9 mouse cellular contexts compared by ENCODE assay signal in the genomic region with DNA sequence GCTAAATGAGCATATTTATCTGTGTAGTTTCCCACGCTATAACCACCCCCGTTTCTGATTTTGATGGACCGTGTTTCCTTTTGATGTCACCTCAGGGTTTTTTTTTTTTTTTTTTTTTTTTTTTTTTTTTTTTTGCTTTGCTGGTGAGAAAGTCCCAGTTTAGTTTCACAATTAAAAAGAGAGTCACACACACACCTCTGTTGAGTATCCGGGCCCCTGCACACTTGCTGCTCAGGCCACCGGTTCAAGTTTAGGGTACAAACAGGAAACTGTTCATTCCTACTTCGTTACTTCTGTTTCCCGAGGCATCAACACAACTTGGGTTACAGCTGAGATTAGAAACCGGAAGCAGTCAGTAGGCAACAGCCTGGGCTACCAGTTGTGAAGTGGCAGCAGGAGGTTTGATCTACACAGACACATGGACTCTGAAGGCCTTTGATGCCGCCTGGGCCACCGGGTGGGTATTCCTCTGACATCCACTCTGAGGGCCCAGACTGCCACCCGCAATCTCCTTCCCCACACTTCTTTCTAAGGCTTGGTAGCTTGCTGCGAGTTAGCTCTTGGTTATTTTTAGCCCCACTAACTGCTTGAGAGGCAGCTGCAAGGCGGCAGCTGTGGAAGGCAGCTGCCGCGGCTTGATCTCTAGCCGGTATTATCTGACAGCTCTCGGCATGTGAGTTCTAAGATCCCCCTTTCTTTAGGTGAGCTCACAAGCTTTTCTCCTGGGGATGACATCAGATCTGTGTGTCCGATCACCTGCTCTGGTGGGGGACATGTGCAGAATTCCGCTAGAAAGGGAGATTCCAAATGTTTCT. TPM values are rescaled to one million over a fixed set of nuclear protein-coding genes. Genes with fewer than 3 reads are reported as not detected.
DNase-seq lines count a peak whose midpoint lies in the region; ATAC-seq and TF ChIP-seq lines count a peak whose summit lies in the region.
"Had no signal": no experiment of that assay in that cellular context is flagged by ENCODE, and none has a peak within 500 bp of the region (broad histone marks: within the 10 kb centered on the region; RNA-seq: fewer than 3 reads in every experiment).

No protein-coding gene starts in this region.

- no peak overlapping the region for H3K9ac ChIP-seq in hindbrain, embryonic 12.5 days

- peaks cover 32% of the 10 kb centered on the region for H3K27me3 ChIP-seq in hindbrain, embryonic 10.5 days (ENCODE audit: insufficient read depth, poor library complexity, severe bottlenecking)
- no peaks in the 10 kb centered on the region for H3K27me3 ChIP-seq in hindbrain, embryonic 12.5 days
- peaks cover 44% of the 10 kb centered on the region for H3K27me3 ChIP-seq in midbrain, embryonic 10.5 days (ENCODE audit: low read depth, poor library complexity, severe bottlenecking)
- H3K27me3 ChIP-seq in thymus, adult 2 months (ENCODE audit: control insufficient read depth, insufficient read depth, low read length): no peaks in the 10 kb centered on the region

- H3K36me3 ChIP-seq in hindbrain, embryonic 10.5 days: no peaks in the 10 kb centered on the region
- H3K36me3 ChIP-seq in hindbrain, embryonic 12.5 days: no peaks in the 10 kb centered on the region
- no peaks in the 10 kb centered on the region for H3K36me3 ChIP-seq in midbrain, embryonic 10.5 days
- H3K36me3 ChIP-seq in thymus, adult 2 months (ENCODE audit: control insufficient read depth, insufficient read depth, low read length): no peaks in the 10 kb centered on the region

- 52% methylated on average over 19 of the region's 19 CpGs for WGBS in hindbrain, embryonic 10.5 days
- 44% methylated on average over 19 of the region's 19 CpGs for WGBS in hindbrain, embryonic 12.5 days
- 51% methylated on average over 19 of the region's 19 CpGs for WGBS in midbrain, embryonic 10.5 days
- WGBS in thymus, adult 2 months: 3% methylated on average over 19 of the region's 19 CpGs

- no peaks in the 10 kb centered on the region for H3K9me3 ChIP-seq in hindbrain, embryonic 10.5 days
- H3K9me3 ChIP-seq in hindbrain, embryonic 12.5 days (replicated peaks): no peaks in the 10 kb centered on the region
- H3K9me3 ChIP-seq in midbrain, embryonic 10.5 days (replicated peaks): no peaks in the 10 kb centered on the region

- H3K4me1 ChIP-seq in hindbrain, embryonic 10.5 days (replicated peaks): peaks cover 41% of the 10 kb centered on the region
- H3K4me1 ChIP-seq in hindbrain, embryonic 12.5 days: peaks cover 36% of the 10 kb centered on the region
- peaks cover 20% of the 10 kb centered on the region for H3K4me1 ChIP-seq in cortical plate, adult 2 months (ENCODE audit: control insufficient read depth, insufficient read depth, low read length)
- peaks cover 42% of the 10 kb centered on the region for H3K4me1 ChIP-seq in midbrain, embryonic 10.5 days
- H3K4me1 ChIP-seq in thymus, adult 2 months (replicated peaks; ENCODE audit: control insufficient read depth, insufficient read depth, low read length): peaks cover 85% of the 10 kb centered on the region

- H3K27ac ChIP-seq in hindbrain, embryonic 10.5 days: peak overlapping the region; percentile 25; the same call in 1 of the 2 replicates
- no peak overlapping the region for H3K27ac ChIP-seq in hindbrain, embryonic 12.5 days
- peak overlapping the region; percentile 83 for H3K27ac ChIP-seq in cortical plate, adult 2 months (ENCODE audit: insufficient read depth, low read length)
- peak overlapping the region; percentile 71 for H3K27ac ChIP-seq in midbrain, embryonic 10.5 days (replicated peaks)
- peak overlapping the region; percentile 93 for H3K27ac ChIP-seq in thymus, adult 2 months (ENCODE audit: control insufficient read depth, insufficient read depth, low read length)
- H3K27ac ChIP-seq: kidney, postnatal 0 days had no signal

- no peak for TF ChIP-seq CTCF in cortical plate, adult 2 months (IDR thresholded peaks at IDR 0.05; ENCODE audit: extremely low read depth, insufficient read depth, low read length)
- TF ChIP-seq CTCF in thymus, adult 2 months (IDR thresholded peaks at IDR 0.05; ENCODE audit: borderline replicate concordance, control insufficient read depth, extremely low read depth, insufficient read depth, low read length, poor library complexity): no peak

- no peak for ATAC-seq in hindbrain, embryonic 12.5 days (ENCODE audit: low FRiP score)

- 0 out of 2 replicates have a peak, but pooled peaks have one; percentile 14 for TF ChIP-seq POLR2A in cortical plate, adult 2 months (IDR thresholded peaks at IDR 0.05; ENCODE audit: extremely low read depth, insufficient read depth, low read length)
- peak; percentile 47 for TF ChIP-seq POLR2A in thymus, adult 2 months (IDR thresholded peaks at IDR 0.05; ENCODE audit: control insufficient read depth, extremely low read depth, insufficient read depth, low read length, poor library complexity)

- H3K4me2 ChIP-seq in hindbrain, embryonic 12.5 days (replicated peaks): no peak overlapping the region

- no peak overlapping the region for H3K4me3 ChIP-seq in hindbrain, embryonic 10.5 days
- H3K4me3 ChIP-seq in hindbrain, embryonic 12.5 days: no peak overlapping the region
- no peak overlapping the region for H3K4me3 ChIP-seq in cortical plate, adult 2 months (ENCODE audit: insufficient read depth, low read length)
- no peak overlapping the region for H3K4me3 ChIP-seq in midbrain, embryonic 10.5 days
- peak overlapping the region; percentile 9 for H3K4me3 ChIP-seq in thymus, adult 2 months (ENCODE audit: control insufficient read depth, insufficient read depth, low read length)

- intact Hi-C loops in heart, postnatal 10 days (cut with DNase I): no loop called here

- DNase-seq in hindbrain, embryonic 10.5 days (ENCODE audit: low spot score): no peak
- DNase-seq in heart, postnatal 10 days: peak; percentile 39 to 48
- DNase-seq in midbrain, embryonic 10.5 days (ENCODE audit: low spot score): no peak
- DNase-seq in thymus, adult 2 months: peak; percentile 74
- DNase-seq in left cerebral cortex, adult 9 months (ENCODE audit: low spot score in 2 of 2): no peak
- DNase-seq in adrenal gland, postnatal 36 days: no peak

RNA-seq across cellular contexts. Expression of a gene that starts 31.7 kb away (rescaled TPM):
- polyA plus RNA-seq in hindbrain, embryonic 10.5 days (2016; fragmentation: Nextera tagmentation; extraction: Ambion mirVana): 7.0 and 18.0 TPM in 2 replicates
- 76.3 and 77.3 TPM in 2 replicates for polyA plus RNA-seq in hindbrain, embryonic 12.5 days (2016; fragmentation: Nextera tagmentation; extraction: Ambion mirVana)
- polyA plus RNA-seq in cortical plate, adult 2 months (2012; rRNA removed): 215 and 234 TPM in 2 replicates
- 1 to 10 TPM; 1.9 to 2.0 TPM for total RNA-seq in heart, postnatal 10 days (2021)
- 5.2 and 11.2 TPM in 2 replicates for polyA plus RNA-seq in midbrain, embryonic 10.5 days (2016; fragmentation: Nextera tagmentation; extraction: Ambion mirVana)
- polyA plus RNA-seq in thymus, adult 2 months (2012; rRNA removed): 10.8 and 12.3 TPM in 2 replicates
- 1 to 10 TPM; 2.1 to 2.2 TPM for total RNA-seq in adrenal gland, postnatal 36 days (2021)

Comparison
In these comparisons a context has a peak if more than half of its experiments do, and no peak if none do; other contexts are left out.
1. DNase-seq: peak in heart, postnatal 10 days (2 of 2) and thymus, adult 2 months (single experiment); none in hindbrain, embryonic 10.5 days (single experiment), midbrain, embryonic 10.5 days (single experiment), left cerebral cortex, adult 9 months (0 of 2) and adrenal gland, postnatal 36 days (0 of 2).